ENCODE assay signal across 10 mouse cellular contexts in genomic region chr2:102550910-102551582, GRCm38 (mm10). TPM values are rescaled to one million over a fixed set of nuclear protein-coding genes. Genes with fewer than 3 reads are reported as not detected.
A peak's percentile ranks its signal among the peaks of the same experiment; 100 is the strongest.
DNase-seq lines count a peak whose midpoint lies in the region; ATAC-seq lines count a peak whose summit lies in the region.
"Had no signal": no experiment of that assay in that cellular context is flagged by ENCODE, and none has a peak within 500 bp of the region (broad histone marks: within the 10 kb centered on the region; RNA-seq: fewer than 3 reads in every experiment).

No protein-coding gene starts in this region.

- no peaks in the 10 kb centered on the region for H3K36me3 ChIP-seq in midbrain, embryonic 12.5 days
- no peaks in the 10 kb centered on the region for H3K36me3 ChIP-seq in midbrain, embryonic 10.5 days
- no peaks in the 10 kb centered on the region for H3K36me3 ChIP-seq in stomach, embryonic 15.5 days

- peaks cover 25% of the 10 kb centered on the region for H3K27me3 ChIP-seq in midbrain, embryonic 12.5 days
- H3K27me3 ChIP-seq in midbrain, embryonic 10.5 days (ENCODE audit: low read depth, poor library complexity, severe bottlenecking), result peaks cover 33% of the 10 kb centered on the region
- H3K27me3 ChIP-seq in stomach, embryonic 15.5 days (replicated peaks), result 0 out of 2 replicates have a peak, but pooled peaks cover 5% of the 10 kb centered on the region

- H3K9ac ChIP-seq in midbrain, embryonic 12.5 days (replicated peaks), result no peak overlapping the region
- no peak overlapping the region for H3K9ac ChIP-seq in stomach, embryonic 15.5 days

- no peak overlapping the region for H3K4me3 ChIP-seq in midbrain, embryonic 12.5 days
- H3K4me3 ChIP-seq in midbrain, embryonic 10.5 days, result no peak overlapping the region
- H3K4me3 ChIP-seq in stomach, embryonic 15.5 days (replicated peaks), result peak overlapping the region; percentile 42
- H3K4me3 ChIP-seq: megakaryocyte, embryonic 14.5 days had no signal

- no peaks in the 10 kb centered on the region for H3K9me3 ChIP-seq in midbrain, embryonic 12.5 days
- H3K9me3 ChIP-seq in midbrain, embryonic 10.5 days (replicated peaks), result no peaks in the 10 kb centered on the region
- H3K9me3 ChIP-seq in stomach, embryonic 15.5 days, result no peaks in the 10 kb centered on the region

- 53% methylated on average over 6 of the region's 6 CpGs for WGBS in midbrain, embryonic 12.5 days
- WGBS in midbrain, embryonic 10.5 days, result 50% methylated on average over 6 of the region's 6 CpGs
- WGBS in stomach, embryonic 15.5 days, result 21% methylated on average over 6 of the region's 6 CpGs

- no peak for ATAC-seq in midbrain, embryonic 12.5 days (ENCODE audit: low FRiP score, low read depth)
- ATAC-seq in stomach, embryonic 15.5 days (ENCODE audit: insufficient read depth, low FRiP score, low read depth), result peak; percentile 71

- H3K4me1 ChIP-seq in midbrain, embryonic 12.5 days, result peaks cover 6% of the 10 kb centered on the region
- peaks cover 20% of the 10 kb centered on the region for H3K4me1 ChIP-seq in midbrain, embryonic 10.5 days
- H3K4me1 ChIP-seq in stomach, embryonic 15.5 days, result peaks cover 23% of the 10 kb centered on the region

- peak; percentile 88 for DNase-seq in heart, adult 11 months
- DNase-seq in heart, postnatal 36 days, result no peak
- no peak for DNase-seq in midbrain, embryonic 10.5 days (ENCODE audit: low spot score)
- DNase-seq in kidney, postnatal 10 days, result peak; percentile 35
- DNase-seq in right cerebral cortex, postnatal 10 days (ENCODE audit: low spot score in 2 of 2), result no peak
- no peak for DNase-seq in embryo, embryonic 10 days (ENCODE audit: low spot score)

- peak overlapping the region; percentile 83 for H3K4me2 ChIP-seq in midbrain, embryonic 12.5 days (replicated peaks)
- H3K4me2 ChIP-seq in stomach, embryonic 15.5 days, result peak overlapping the region; percentile 70

- H3K27ac ChIP-seq in midbrain, embryonic 12.5 days (replicated peaks), result no peak overlapping the region
- no peak overlapping the region for H3K27ac ChIP-seq in midbrain, embryonic 10.5 days (replicated peaks)
- H3K27ac ChIP-seq in stomach, embryonic 15.5 days, result peak overlapping the region; percentile 75

- intact Hi-C loops in heart, postnatal 36 days (cut with DNase I), result no loop called here

RNA-seq across cellular contexts. Expression of gene Pamr1, which starts 1.2 kb away (rescaled TPM):
- 1 to 10 TPM; 1.6 to 2.3 TPM for total RNA-seq in heart, postnatal 36 days (2021)
- polyA plus RNA-seq in midbrain, embryonic 12.5 days (2016; fragmentation: Nextera tagmentation; extraction: Ambion mirVana), result 1.7 and 2.7 TPM in 2 replicates
- 0.39 and 1.0 TPM in 2 replicates for polyA plus RNA-seq in midbrain, embryonic 10.5 days (2016; fragmentation: Nextera tagmentation; extraction: Ambion mirVana)
- polyA plus RNA-seq in stomach, embryonic 15.5 days (2015; fragmentation: Nextera tagmentation; extraction: Ambion mirVana), result 32.5 and 39.1 TPM in 2 replicates
- total RNA-seq: granulocyte monocyte progenitor cell, adult 5-6 weeks had no signal

Comparison
In these comparisons a context has a peak if more than half of its experiments do, and no peak if none do; other contexts are left out.
1. DNase-seq: peak in heart, adult 11 months (single experiment) and kidney, postnatal 10 days (single experiment); none in heart, postnatal 36 days (0 of 2), midbrain, embryonic 10.5 days (single experiment), right cerebral cortex, postnatal 10 days (0 of 2) and embryo, embryonic 10 days (single experiment).